Mouse (Mus musculus) brain, embryonic 18.5 days (tissue): ENCODE results near the gene Mypn.

Experiments used
- DNase-seq: peaks from one replicate; pipeline ENCODE4 v3.0.0-alpha.2; 2012; ENCODE audit warnings: low read depth, low spot score

The Mypn gene

GRCm38 (mm10) chr10:63199008-63199407, 4.7 kb downstream of the Mypn start:
- no peak for DNase-seq

DNA sequence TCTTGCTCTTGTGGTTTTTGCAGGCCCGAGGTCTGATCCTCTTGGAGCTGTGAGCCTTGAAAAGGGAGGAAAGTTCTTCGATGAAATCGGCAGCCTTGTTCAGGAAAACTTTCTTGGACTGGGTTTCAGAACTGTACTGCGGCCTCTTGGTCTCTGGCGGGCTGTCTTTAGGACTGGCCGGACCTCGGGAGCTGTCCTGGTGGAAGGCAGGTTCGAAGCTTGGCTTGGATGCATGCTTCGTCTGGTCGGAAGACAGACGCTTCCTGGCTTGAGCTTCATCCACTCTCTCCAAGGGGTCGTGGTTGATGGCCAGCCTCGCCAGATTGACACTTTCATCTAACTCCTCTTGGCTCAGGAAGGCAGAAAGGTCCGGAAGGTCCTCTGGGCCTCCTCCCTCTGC, 11.0 kb downstream of the Mypn start:
- no peak for DNase-seq

DNA sequence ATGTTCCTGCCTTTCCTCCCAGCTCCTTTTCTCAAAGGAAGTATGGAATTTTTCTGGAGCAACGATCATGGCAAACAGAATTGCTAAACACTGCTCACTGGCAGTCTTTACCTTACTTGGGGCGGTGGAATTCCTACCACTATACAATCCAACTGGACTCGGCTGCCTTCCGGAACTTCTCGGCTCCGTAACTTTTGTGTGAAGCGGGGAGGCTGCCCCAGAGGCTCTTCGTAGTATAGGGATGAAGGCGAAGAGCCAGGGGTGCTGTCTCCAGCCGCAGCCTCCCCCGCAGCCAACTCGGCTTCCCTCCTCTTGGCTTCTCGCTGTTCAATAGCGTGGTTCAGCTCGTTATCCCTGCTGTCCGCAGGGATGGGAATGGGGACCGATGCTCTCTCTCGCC, 11.5 kb downstream of the Mypn start:
- no peak for DNase-seq

GRCm38 (mm10) chr10:63184451-63184850, 19.3 kb downstream of the Mypn start:
- DNase-seq: no peak

GRCm38 (mm10) chr10:63182177-63182768, 21.5 kb downstream of the Mypn start:
- DNase-seq: no peak

GRCm38 (mm10) chr10:63181166-63181565, 22.6 kb downstream of the Mypn start:
- no peak for DNase-seq

- no peak for DNase-seq
These were observed 24.2 kb downstream of the Mypn start for GRCm38 (mm10) chr10:63179524-63179923.

- DNase-seq: no peak
These were observed 25.4 kb downstream of the Mypn start for GRCm38 (mm10) chr10:63178318-63178717.

- no peak for DNase-seq
These were observed 26.2 kb downstream of the Mypn start for GRCm38 (mm10) chr10:63177286-63178140.

DNA sequence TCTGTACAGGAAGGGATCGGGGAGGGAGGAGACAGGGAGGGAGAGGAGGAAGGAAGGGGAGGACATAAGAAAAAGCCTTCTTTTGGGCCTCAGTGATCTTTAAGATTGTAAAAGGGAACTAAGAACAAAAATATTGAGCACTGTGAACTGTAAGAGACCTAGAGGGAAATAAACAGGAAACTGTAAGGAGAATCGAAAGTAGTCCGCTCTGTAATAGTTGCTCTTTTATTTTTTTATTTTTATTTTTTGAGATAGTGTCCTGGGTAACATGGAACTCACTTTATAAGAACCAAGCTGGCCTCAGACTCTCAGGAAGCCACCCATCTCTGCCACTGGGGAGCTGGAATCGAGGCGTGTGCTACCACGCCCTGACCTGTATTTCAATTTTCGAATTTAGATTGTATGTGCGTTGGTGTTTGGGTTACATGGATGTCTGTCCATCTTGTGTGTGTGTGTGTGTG, 27.3 kb downstream of the Mypn start:
- no peak for DNase-seq

- no peak for DNase-seq
These were observed 31.7 kb downstream of the Mypn start for GRCm38 (mm10) chr10:63172089-63172488.

- no peak for DNase-seq
These were observed 34.2 kb downstream of the Mypn start for GRCm38 (mm10) chr10:63169503-63169902.

DNA sequence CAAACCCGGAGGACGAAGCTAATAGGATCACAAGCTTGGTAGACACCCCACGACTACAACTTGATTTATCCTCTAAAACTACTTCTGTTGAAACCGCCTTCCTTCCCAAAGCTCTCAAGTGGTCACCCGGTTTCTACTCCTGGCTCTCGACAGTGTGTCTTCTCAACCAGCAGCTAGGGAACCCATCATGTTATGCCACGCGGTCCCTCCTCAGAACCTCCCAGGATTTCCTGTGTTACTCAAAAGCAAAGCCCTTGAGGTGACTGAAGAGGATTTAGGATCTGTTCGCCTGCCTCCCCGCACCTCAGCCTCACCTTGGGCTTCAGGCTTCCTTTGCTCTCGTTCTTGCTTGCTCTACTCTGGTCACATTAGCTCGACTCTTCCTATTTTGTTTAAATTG, 35.6 kb downstream of the Mypn start:
- no peak for DNase-seq

GRCm38 (mm10) chr10:63167241-63167995, 36.3 kb downstream of the Mypn start:
- DNase-seq: no peak

DNA sequence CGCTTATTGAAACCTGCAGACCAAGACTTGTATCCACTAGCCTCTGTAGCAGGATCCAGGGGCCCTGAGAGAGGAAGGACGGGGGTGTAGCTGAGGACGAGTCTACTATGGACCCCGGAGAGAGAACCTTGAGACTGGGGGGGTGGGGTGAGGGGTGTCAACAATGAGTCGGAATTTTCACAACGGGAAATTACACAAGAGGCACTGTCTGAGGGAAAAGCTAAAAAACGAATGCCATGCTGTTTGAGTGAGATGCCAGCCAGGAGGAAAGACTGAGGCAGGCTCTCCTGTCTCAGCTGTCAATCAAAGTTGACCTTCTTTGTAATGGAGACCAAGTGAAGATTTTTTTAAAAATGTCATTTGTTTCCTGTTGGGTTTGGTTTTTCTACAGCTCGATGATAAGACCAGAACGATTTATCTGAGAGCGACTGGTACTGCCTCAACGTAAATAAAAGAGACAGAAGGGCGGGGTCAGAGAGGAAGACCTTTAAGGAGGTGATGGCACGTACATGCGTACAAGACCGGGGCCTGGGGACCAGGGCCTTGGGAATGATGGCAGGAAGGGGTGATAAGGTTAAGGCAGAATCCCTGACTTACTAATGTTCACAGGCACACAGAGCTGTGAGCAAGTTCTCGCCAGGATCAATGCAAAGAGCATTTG, 37.9 kb downstream of the Mypn start:
- no peak for DNase-seq

- DNase-seq: no peak
These were observed 42.5 kb downstream of the Mypn start for GRCm38 (mm10) chr10:63161240-63161639.

GRCm38 (mm10) chr10:63160671-63161070, 43.1 kb downstream of the Mypn start:
- no peak for DNase-seq

DNA sequence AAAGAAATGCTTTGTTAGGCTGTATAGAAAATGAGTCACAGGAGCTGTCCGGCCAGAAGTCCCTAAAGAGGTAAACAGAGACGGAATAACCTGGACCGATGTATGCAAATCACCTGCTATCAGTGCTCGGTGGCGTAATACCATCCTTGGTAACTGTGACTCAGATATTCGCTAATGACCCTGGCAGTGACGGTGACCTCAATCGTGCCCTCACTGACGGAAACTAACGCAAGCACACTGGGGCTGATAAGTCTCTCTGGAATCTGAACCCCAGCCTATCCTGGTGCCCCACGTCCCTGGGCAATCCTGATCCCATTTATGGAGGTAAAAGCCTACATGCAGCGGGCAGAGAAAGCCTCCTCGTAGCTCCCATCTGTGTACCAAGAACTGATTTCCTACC, 45.6 kb downstream of the Mypn start:
- DNase-seq: no peak

DNA sequence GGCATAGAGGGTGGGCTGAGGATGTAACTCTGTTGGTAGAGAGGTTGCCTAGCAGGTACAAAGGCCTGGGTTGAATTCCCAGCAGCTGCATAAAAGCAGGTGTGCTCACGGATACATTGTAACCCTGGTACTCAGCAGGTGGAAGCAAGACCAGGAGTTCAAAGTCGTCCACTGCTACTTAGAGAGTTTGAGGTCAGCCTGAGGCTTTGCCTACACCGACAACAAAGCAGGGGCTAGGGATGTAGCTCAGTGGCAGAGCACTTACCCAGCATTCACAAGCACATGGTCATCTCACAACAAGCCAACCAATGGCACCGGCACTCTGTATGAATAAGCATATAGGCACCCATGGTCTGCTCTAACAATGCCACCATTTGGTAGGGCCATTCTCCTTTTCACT, 46.3 kb downstream of the Mypn start:
- no peak for DNase-seq

- no peak for DNase-seq
These were observed 46.8 kb downstream of the Mypn start for GRCm38 (mm10) chr10:63156919-63157318.

DNA sequence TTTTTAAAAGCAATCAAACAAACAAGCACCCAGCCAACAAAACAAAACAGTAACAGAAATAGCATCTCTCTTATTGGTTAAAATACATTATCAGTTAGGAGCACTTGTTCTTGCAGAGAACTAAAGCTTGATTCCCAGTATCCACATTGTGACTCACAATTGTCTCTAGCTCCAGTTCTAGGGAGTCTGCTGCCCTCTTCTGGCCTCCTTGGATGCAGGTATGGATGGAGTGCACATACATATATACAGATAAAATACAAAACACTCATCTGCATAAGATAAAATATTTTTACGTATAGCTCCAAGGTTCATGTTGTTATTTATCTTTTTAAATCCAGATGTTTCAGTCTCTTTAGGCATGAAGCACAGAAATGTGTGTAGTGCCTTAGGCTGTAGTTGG, 47.4 kb downstream of the Mypn start:
- DNase-seq: no peak
